Mouse (Mus musculus): ENCODE data around the gene Uaca.

GRCm38 (mm10) chr9:60806021-60806420, 11.7 kb downstream of the Uaca start:
- TF ChIP-seq CTCF (IDR thresholded peaks at IDR 0.05; ENCODE audit: low read depth, low read length), result no peak
- no peak for TF ChIP-seq GATA1 (IDR thresholded peaks at IDR 0.05; ENCODE audit: borderline replicate concordance, low read length)
- no peak for TF ChIP-seq TAL1 (conservative IDR thresholded peaks at IDR 0.05; ENCODE audit: low read depth, low read length)
- no peak for TF ChIP-seq POLR2AphosphoS5 (IDR thresholded peaks at IDR 0.05; ENCODE audit: insufficient replicate concordance, low read depth, low read length)
- no peak for TF ChIP-seq GATA2 (IDR thresholded peaks at IDR 0.05; ENCODE audit: borderline replicate concordance, low read depth, low read length)
